Mouse (Mus musculus) skeletal muscle tissue, adult 2 months (tissue): ENCODE results near the gene Son.

ENCODE experiments used
- DNase-seq: peaks from one replicate; pipeline ENCODE4 v3.0.0-alpha.2; 2012; ENCODE audit warnings: low read depth, low spot score

Gene Son

GRCm38 (mm10) chr16:91688023-91688618, 40.8 kb downstream of the Son start:
- DNase-seq, result no peak

- peak; percentile 84 for DNase-seq
Measured at GRCm38 (mm10) chr16:91688619-91689334, 41.5 kb downstream of the Son start, which contains the start of gene Donson. Gene Donson (minus strand): TSS chr16:91688770.

DNA sequence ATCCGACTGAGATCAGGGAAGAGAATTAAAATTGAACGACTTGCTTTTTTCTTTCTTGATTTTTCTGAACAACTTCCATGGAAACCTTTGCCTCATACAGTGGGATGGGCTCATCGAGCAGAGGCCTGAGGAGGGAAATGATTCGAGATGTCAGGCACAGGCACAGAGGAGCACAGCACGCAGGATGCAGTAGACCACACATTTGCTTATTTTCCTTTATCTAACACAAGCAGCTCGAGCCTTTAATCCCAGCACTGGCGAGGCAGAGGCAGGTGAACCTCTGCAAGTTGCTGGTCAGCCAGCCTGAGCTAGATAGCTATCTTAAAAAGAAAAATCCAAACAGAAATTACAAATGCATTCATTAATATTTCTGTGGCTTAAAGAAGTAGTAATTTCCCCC, 42.5 kb downstream of the Son start:
- no peak for DNase-seq

DNA sequence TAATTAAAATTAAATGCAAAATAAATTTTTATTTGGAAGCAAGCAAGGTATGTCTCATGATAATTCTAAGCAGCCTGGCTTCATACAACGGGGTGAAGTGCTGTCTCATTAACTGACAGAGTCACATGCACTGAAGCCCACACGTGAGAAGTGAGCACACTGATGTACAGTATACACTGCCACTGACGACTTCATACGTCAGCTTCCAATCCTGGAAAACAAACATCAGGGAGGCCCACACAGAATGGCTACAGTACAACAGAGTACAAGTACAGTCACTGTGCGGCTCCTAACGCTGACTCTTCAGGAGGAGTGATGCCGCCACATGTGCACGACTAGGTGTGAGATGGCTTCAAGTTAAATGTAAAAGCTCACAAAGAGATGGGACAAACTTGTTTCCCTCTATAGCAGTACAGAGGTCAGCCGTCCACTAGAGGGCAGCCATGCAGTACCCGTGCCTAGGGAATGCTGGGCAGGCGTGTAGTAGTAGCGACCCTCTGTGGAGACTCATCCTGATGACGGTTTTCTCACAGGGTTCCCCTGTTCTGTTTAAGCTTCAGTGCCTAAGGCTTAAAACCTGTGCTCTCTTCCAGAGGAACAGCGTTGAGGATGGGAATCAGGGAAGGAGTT, 47.3 kb downstream of the Son start:
- peak; percentile 49 for DNase-seq

GRCm38 (mm10) chr16:91695108-91695755, 47.9 kb downstream of the Son start:
- peak; percentile 13 for DNase-seq

DNA sequence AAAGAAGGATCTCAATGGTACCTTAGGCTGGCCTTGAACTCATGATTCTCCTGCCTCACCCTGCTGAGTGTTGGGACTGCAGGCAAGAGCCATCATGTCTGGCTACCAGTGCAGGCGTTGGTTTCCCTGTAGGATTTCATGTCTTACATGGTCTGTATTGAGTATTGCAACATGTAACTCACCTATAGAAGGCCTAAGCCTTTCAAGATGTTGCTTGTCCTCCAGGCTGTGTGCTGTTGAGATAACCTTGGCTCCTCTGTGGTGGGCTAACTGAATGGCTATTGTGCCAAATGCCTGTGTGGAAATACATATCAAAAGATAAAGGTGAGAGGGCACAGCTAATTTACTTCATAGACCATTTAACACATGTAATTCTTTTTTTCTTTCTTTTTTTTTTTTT, 51.7 kb downstream of the Son start:
- no peak for DNase-seq

GRCm38 (mm10) chr16:91701908-91702307, 54.6 kb downstream of the Son start:
- DNase-seq, result no peak

GRCm38 (mm10) chr16:91702771-91703188, 55.5 kb downstream of the Son start:
- no peak for DNase-seq

GRCm38 (mm10) chr16:91704603-91705340, 57.5 kb downstream of the Son start:
- no peak for DNase-seq

GRCm38 (mm10) chr16:91710241-91710640, 62.9 kb downstream of the Son start:
- no peak for DNase-seq

GRCm38 (mm10) chr16:91716927-91717349, 69.6 kb downstream of the Son start:
- DNase-seq, result no peak

DNA sequence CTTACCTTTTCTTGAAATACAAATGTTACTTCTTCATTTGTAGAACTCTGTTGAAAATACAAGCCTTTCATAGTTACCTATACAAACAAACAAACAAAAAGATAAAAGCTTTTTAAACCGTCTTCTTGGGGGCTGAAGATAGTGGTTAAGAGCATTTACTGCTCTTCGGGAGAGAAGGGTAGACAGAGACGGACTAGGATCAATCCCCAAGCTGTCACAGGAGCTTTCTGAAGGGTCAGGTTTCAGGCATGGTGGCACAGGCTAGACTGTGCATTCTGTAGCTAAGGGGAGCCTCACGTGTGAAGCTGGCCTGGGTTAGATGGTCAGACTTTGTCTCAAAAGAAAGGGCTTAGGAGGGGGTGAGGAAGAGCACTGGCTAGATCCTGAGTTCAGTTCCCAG, 70.1 kb downstream of the Son start:
- DNase-seq, result no peak

- DNase-seq, result no peak
Measured at GRCm38 (mm10) chr16:91724247-91724646, 76.9 kb downstream of the Son start.

DNA sequence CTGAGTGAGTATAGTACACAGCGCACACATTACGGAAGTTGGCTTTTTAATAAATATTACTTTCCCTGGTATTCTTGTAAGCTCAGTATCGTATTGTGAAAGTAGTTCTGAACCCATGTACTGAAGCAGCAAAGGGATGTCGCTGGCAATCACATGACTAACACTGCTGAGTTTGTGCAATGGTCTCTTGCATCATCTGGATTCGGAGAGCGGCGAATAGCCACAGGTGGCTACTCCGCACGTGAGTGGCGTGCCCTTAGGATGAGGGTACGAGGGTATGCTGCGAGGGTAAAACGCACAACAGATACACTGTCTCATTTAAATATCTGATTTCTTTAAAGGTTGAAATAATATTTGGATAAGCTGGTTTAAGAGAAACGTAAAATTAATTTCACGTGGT, 80.1 kb downstream of the Son start:
- peak; percentile 49 for DNase-seq

- peak; percentile 99 for DNase-seq
Measured at GRCm38 (mm10) chr16:91728123-91729065, 81.1 kb downstream of the Son start, which contains the start of gene Cryzl1. Gene Cryzl1 (minus strand): TSS chr16:91728975.
